Mouse (Mus musculus): ENCODE measurements around the gene Slc44a2. TPM values are rescaled to one million over a fixed set of nuclear protein-coding genes. Genes with fewer than 3 reads are reported as not detected.
A peak's percentile ranks its signal among the peaks of the same experiment; 100 is the strongest.

Gene Slc44a2
- polyA plus RNA-seq, 1 experiment from 2014 or later, result 103 TPM

GRCm38 (mm10) chr9:21309150-21309741, 11.3 kb upstream of the Slc44a2 start:
- H3K4me3 ChIP-seq (replicated peaks), result no peak overlapping the region
- H3K36me3 ChIP-seq, result no peaks in the 10 kb centered on the region
- no peaks in the 10 kb centered on the region for H3K9me3 ChIP-seq
- H3K27me3 ChIP-seq, result peaks cover 38% of the 10 kb centered on the region
- no peak for ATAC-seq (ENCODE audit: insufficient number of reproducible peaks, insufficient read depth, low FRiP score, low TSS enrichment, low read depth)
- 66% methylated on average over 15 of the region's 15 CpGs for WGBS
- H3K27ac ChIP-seq, result no peak overlapping the region
- no peak overlapping the region for H3K9ac ChIP-seq (replicated peaks)
- H3K4me1 ChIP-seq (replicated peaks), result 0 out of 2 replicates have a peak, but pooled peaks cover 3% of the 10 kb centered on the region
- no peak overlapping the region for H3K4me2 ChIP-seq

GRCm38 (mm10) chr9:21311695-21312094, 8.8 kb upstream of the Slc44a2 start:
- Histone ChIP-seq H3K4me3 (replicated peaks) (peak overlapping the region; percentile 31), H3K36me3 (no peaks in the 10 kb centered on the region), H3K27me3 (peaks cover 38% of the 10 kb centered on the region), H3K4me1 (replicated peaks) (0 out of 2 replicates have a peak, but pooled peaks cover 3% of the 10 kb centered on the region), H3K9me3 (no peaks in the 10 kb centered on the region), H3K9ac (replicated peaks) (no peak overlapping the region), H3K27ac (no peak overlapping the region), H3K4me2 (peak overlapping the region; percentile 2; the same call in 1 of the 2 replicates)
- 19% methylated on average over 7 of the region's 7 CpGs for WGBS
- ATAC-seq (ENCODE audit: insufficient number of reproducible peaks, insufficient read depth, low FRiP score, low TSS enrichment, low read depth), result no peak

- Histone ChIP-seq H3K27ac (no peak within 1 kb of the TSS), H3K4me2 (peak within 1 kb of the TSS; percentile 44), H3K36me3 (no peaks in the 10 kb centered on the region), H3K4me1 (replicated peaks) (0 out of 2 replicates have a peak, but pooled peaks cover 3% of the 10 kb centered on the region), H3K27me3 (peaks cover 38% of the 10 kb centered on the region), H3K9me3 (no peaks in the 10 kb centered on the region), H3K9ac (replicated peaks) (no peak within 1 kb of the TSS; the same call in 1 of the 2 replicates), H3K4me3 (replicated peaks) (peak within 1 kb of the TSS; percentile 31)
- ATAC-seq (ENCODE audit: insufficient number of reproducible peaks, insufficient read depth, low FRiP score, low TSS enrichment, low read depth), result no peak
- WGBS, result 12% methylated on average over 32 of the region's 35 CpGs
Measured at GRCm38 (mm10) chr9:21312134-21312533, 8.4 kb upstream of the Slc44a2 start, which contains the start of gene Ap1m2. Gene Ap1m2, minus strand, starts transcription at chr9:21312337.

DNA sequence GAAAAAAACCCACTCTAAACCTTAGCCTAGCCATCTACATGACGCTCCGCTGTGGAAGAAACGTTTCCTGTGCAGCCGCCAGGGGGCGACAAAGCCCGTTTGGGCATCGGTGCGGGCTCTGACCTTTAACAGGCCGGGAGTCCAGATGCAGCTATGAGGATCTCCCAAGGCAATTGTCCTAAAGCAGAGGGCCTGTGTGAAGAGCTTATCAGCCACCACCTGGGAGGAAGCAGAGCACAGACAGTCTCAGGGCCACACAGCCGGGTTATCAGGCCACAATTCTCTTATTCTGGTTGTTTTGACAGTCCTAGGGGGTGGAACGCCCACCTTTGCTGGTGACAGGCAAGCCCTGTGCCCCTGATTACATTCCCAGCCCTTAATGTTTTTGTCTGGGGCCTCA, 7.1 kb upstream of the Slc44a2 start:
- no peak overlapping the region for H3K27ac ChIP-seq
- H3K4me3 ChIP-seq (replicated peaks), result no peak overlapping the region
- peaks cover 38% of the 10 kb centered on the region for H3K27me3 ChIP-seq
- peak; percentile 44; the same call in 1 of the 2 replicates for ATAC-seq (ENCODE audit: insufficient number of reproducible peaks, insufficient read depth, low FRiP score, low TSS enrichment, low read depth)
- WGBS, result 9% methylated on average over 11 of the region's 11 CpGs
- H3K4me2 ChIP-seq, result no peak overlapping the region
- H3K9ac ChIP-seq (replicated peaks), result no peak overlapping the region
- no peaks in the 10 kb centered on the region for H3K9me3 ChIP-seq
- no peaks in the 10 kb centered on the region for H3K36me3 ChIP-seq
- 0 out of 2 replicates have a peak, but pooled peaks cover 3% of the 10 kb centered on the region for H3K4me1 ChIP-seq (replicated peaks)

- no peak for ATAC-seq (ENCODE audit: insufficient number of reproducible peaks, insufficient read depth, low FRiP score, low TSS enrichment, low read depth)
- WGBS, result 79% methylated on average over 9 of the region's 9 CpGs
Measured at GRCm38 (mm10) chr9:21314367-21315140, 5.9 kb upstream of the Slc44a2 start.

DNA sequence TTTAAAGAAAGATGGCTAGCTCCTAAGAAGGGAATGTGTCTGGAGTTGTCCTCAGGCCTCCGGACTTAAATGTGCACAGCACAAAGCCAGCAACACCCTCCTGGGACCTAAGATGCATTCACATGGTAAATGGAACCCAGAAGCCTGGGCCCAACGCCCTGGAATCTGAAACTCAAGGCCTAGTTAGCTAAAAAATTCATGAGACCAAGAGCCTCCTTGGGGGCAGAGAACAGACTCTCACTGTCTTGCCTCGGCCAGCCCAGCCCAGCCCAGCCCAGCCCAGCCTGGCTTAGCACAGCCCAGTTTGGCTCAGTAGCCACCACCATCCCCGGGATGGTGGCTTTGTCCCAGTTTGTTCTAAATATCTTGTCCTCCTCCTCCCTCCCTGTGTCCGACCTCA, 5.1 kb upstream of the Slc44a2 start:
- H3K9ac ChIP-seq (replicated peaks), result no peak overlapping the region
- H3K27me3 ChIP-seq, result peaks cover 25% of the 10 kb centered on the region
- no peaks in the 10 kb centered on the region for H3K9me3 ChIP-seq
- WGBS, result 62% methylated on average over 5 of the region's 5 CpGs
- H3K27ac ChIP-seq, result no peak overlapping the region
- ATAC-seq (ENCODE audit: insufficient number of reproducible peaks, insufficient read depth, low FRiP score, low TSS enrichment, low read depth), result no peak
- no peak overlapping the region for H3K4me2 ChIP-seq
- H3K4me1 ChIP-seq (replicated peaks), result 0 out of 2 replicates have a peak, but pooled peaks cover 3% of the 10 kb centered on the region
- no peak overlapping the region for H3K4me3 ChIP-seq (replicated peaks)
- no peaks in the 10 kb centered on the region for H3K36me3 ChIP-seq

More at GRCm38 (mm10) chr9:21314367-21315140, 5.9 kb upstream of the Slc44a2 start:
- no peak overlapping the region for H3K4me3 ChIP-seq (replicated peaks)
- peaks cover 33% of the 10 kb centered on the region for H3K27me3 ChIP-seq
- no peaks in the 10 kb centered on the region for H3K9me3 ChIP-seq
- no peaks in the 10 kb centered on the region for H3K36me3 ChIP-seq
- no peak overlapping the region for H3K9ac ChIP-seq (replicated peaks)
- no peak overlapping the region for H3K4me2 ChIP-seq
- no peak overlapping the region for H3K27ac ChIP-seq
- H3K4me1 ChIP-seq (replicated peaks), result 0 out of 2 replicates have a peak, but pooled peaks cover 3% of the 10 kb centered on the region

DNA sequence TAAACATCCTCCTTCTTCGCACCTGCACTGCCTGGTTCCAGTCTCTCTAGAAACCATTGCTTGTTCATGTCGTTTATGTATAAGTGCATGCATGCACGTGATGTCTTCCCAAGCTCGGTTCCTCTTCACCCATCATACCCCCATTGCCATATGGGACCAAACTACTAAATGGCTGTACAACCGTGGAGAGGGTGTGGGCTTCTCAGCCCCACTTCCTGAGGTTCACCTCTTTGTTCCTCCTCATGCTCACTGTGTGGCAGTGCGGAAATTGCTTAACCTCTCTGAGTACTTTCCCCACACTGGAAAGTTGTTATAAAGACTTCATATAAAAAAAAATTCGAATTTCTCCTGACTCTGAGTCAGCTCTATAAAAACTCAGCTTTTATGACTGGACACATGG, 3.8 kb upstream of the Slc44a2 start:
- H3K9me3 ChIP-seq, result no peaks in the 10 kb centered on the region

DNA sequence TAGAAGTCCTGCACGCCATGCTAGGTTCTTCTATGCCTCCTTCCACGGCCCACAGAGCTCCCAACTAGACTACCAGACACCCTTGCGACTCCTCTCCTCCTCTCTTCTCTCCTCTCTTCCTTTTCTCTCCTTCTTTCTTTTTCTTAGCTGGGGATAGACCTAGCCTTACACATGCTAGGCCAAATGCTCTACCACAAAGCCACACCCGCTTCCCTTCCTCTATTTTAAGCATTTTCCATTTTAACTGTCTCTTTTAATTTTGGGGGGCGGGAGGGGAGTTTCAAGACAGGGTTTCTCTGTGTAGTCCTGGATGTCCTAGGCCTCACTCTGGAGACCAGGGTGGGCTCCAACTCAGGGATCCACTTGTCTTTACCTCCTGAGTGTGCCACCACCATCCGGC, 1.7 kb upstream of the Slc44a2 start:
- H3K36me3 ChIP-seq, result no peaks in the 10 kb centered on the region
- H3K4me1 ChIP-seq (replicated peaks), result peaks cover 16% of the 10 kb centered on the region
- H3K9me3 ChIP-seq, result no peaks in the 10 kb centered on the region
- H3K4me3 ChIP-seq (replicated peaks), result no peak overlapping the region
- H3K4me2 ChIP-seq, result no peak overlapping the region
- H3K27ac ChIP-seq, result no peak overlapping the region
- 88% methylated on average over 6 of the region's 6 CpGs for WGBS
- H3K9ac ChIP-seq (replicated peaks), result no peak overlapping the region
- H3K27me3 ChIP-seq, result no peaks in the 10 kb centered on the region
- no peak for ATAC-seq (ENCODE audit: insufficient number of reproducible peaks, insufficient read depth, low FRiP score, low TSS enrichment, low read depth)

More for the DNA sequence above, 3.8 kb upstream of the Slc44a2 start:
- Histone ChIP-seq H3K36me3 (no peaks in the 10 kb centered on the region), H3K27me3 (peaks cover 12% of the 10 kb centered on the region), H3K9ac (replicated peaks) (no peak overlapping the region), H3K4me2 (no peak overlapping the region), H3K4me1 (replicated peaks) (peaks cover 10% of the 10 kb centered on the region), H3K4me3 (replicated peaks) (no peak overlapping the region), H3K27ac (no peak overlapping the region)
- 74% methylated on average over 7 of the region's 7 CpGs for WGBS
- ATAC-seq (ENCODE audit: insufficient number of reproducible peaks, insufficient read depth, low FRiP score, low TSS enrichment, low read depth), result no peak

GRCm38 (mm10) chr9:21319503-21319902, 995 bp upstream of the Slc44a2 start:
- Histone ChIP-seq H3K9me3 (no peaks in the 10 kb centered on the region), H3K27me3 (no peaks in the 10 kb centered on the region), H3K4me2 (no peak overlapping the region), H3K27ac (no peak overlapping the region), H3K4me1 (replicated peaks) (peaks cover 16% of the 10 kb centered on the region), H3K4me3 (replicated peaks) (no peak overlapping the region), H3K9ac (replicated peaks) (no peak overlapping the region), H3K36me3 (0 out of 2 replicates have a peak, but pooled peaks cover 3% of the 10 kb centered on the region)
- no peak for ATAC-seq (ENCODE audit: insufficient number of reproducible peaks, insufficient read depth, low FRiP score, low TSS enrichment, low read depth)
- 93% methylated on average over 4 of the region's 4 CpGs for WGBS

DNA sequence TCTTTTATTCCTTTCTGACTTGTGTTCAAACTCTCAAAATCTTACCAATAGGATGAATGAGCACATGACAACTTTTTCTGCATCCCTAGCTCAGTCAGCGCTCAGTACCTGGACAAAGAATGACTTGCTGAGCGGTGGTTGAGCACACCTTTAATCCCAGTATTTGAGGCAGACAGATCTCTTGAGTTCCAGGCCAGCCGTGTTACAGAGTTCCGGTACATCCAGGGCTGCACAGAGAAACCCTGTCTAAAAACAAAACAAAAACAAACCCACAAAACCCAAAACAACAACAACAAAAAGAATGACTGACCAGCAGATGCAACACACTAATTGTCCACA, 249 bp upstream of the Slc44a2 start:
- 26% methylated on average over 4 of the region's 4 CpGs for whole genome bisulfite sequencing
- H3K36me3 ChIP-seq, result peaks cover 9% of the 10 kb centered on the region
- no peaks in the 10 kb centered on the region for H3K9me3 ChIP-seq
- peak; percentile 32; the same call in 1 of the 2 replicates for ATAC-seq (ENCODE audit: insufficient number of reproducible peaks, insufficient read depth, low FRiP score, low TSS enrichment, low read depth)
- H3K4me2 ChIP-seq, result peak overlapping the region; percentile 88
- H3K27me3 ChIP-seq, result no peaks in the 10 kb centered on the region
- peak overlapping the region; percentile 71 for H3K4me3 ChIP-seq (replicated peaks)
- peaks cover 16% of the 10 kb centered on the region for H3K4me1 ChIP-seq (replicated peaks)
- H3K9ac ChIP-seq (replicated peaks), result no peak overlapping the region
- H3K27ac ChIP-seq, result no peak overlapping the region

- Histone ChIP-seq H3K27me3 (no peaks in the 10 kb centered on the region), H3K4me3 (replicated peaks) (peak overlapping the region; percentile 71), H3K4me1 (replicated peaks) (peaks cover 16% of the 10 kb centered on the region), H3K36me3 (peaks cover 17% of the 10 kb centered on the region), H3K9ac (replicated peaks) (peak overlapping the region; percentile 75), H3K9me3 (no peaks in the 10 kb centered on the region), H3K27ac (no peak overlapping the region), H3K4me2 (peak overlapping the region; percentile 88)
- 16% methylated on average over 6 of the region's 6 CpGs for WGBS
- ATAC-seq (ENCODE audit: insufficient number of reproducible peaks, insufficient read depth, low FRiP score, low TSS enrichment, low read depth), result no peak
Measured at GRCm38 (mm10) chr9:21321513-21321835, 976 bp downstream of the Slc44a2 start.

Measured in limb, embryonic 12.5 days (tissue).